Mouse (Mus musculus) fat pad, adult 2 months (tissue): ENCODE results near the gene Entpd2.
A peak's percentile ranks its signal among the peaks of the same experiment; 100 is the strongest.

Source experiments
- DNase-seq: peaks from one replicate; pipeline ENCODE4 v3.0.0-alpha.2; 2011; ENCODE audit warnings: low read depth, low spot score; ENCODE audit errors: extremely low read depth

Entpd2 gene

DNA sequence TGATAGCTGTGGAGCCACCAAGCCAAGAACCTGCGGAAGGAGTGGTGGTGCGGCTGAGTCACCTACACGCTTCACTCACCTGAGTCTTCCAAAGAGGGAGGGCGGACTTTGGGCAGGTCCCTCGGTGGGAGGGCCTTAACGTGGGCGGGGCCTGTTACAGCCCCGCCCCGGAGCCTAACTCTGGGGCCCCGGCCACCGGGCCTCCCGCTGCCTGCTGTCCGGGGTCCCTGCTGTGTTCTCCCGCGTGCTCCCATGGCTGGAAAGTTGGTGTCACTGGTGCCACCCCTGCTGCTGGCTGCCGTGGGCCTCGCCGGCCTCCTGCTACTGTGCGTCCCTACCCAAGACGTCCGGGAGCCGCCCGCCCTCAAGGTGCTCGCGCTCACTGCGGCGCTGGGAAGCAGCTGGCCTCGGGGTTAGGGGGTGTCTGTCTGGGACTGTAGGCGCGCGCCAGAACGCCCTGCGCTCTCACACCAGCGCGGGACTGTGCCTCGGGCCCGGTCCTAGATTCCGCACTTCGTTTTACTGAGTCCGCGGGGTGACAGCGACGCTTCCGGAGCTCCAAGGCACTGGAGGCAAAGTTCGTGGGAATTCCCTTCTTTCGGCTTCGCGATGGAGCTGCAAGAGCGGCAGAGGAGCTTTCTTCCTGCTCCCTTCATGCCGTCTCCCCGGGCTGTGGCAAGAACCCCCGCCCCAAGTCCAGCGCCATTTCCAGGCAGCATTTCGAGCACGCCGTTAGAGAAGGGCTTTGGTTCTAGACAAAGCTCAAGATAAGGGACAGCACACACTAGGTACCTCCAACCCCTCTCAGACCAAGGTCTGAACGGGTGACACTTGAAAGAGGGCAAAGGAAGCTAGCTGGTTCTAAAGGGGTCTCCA lies at the start of gene Entpd2:
Gene Entpd2 (plus strand): TSS at position 154 of the 876 bp plus-strand sequence.
- DNase-seq, result peak; percentile 31

DNA sequence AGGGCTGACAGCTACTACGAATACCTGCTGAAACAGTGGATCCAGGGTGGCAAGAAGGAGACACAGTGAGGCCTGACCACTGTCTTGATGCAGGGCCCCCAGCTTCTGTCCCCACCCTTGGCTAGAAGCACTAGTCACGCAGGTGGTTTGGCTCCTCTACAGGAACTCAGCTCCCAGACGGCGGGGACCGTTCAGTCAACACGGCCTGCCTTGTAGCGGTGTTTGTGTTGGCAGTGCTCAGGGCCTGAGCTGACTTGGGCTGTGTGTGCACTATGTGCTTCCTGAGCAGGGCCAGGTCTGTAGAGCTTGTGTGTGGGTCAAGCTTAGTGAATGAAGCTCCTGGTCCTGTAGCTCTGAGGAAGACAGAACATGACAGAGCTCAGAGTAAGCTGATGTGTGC lies 47.5 kb upstream of the Entpd2 start:
- DNase-seq, result no peak

DNA sequence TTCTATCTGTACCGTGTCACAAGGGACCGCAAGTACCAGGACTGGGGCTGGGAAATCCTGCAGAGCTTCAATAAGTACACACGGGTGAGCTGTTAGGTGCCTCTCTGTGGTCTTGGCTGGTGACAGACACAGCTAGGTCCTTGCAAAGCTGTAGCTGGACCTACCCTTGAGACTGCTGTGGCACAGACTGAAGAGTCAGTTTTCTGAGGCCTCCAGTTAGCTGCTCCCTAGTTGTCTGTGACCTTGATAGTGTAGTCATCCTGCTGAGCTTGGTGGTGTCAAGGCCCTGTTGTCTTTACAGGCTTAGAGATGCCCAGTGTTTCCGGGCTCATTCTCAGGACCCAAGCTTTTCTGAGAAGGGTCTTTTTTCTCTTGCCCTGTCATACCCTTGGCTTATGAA lies 46.2 kb upstream of the Entpd2 start:
- DNase-seq, result no peak

DNA sequence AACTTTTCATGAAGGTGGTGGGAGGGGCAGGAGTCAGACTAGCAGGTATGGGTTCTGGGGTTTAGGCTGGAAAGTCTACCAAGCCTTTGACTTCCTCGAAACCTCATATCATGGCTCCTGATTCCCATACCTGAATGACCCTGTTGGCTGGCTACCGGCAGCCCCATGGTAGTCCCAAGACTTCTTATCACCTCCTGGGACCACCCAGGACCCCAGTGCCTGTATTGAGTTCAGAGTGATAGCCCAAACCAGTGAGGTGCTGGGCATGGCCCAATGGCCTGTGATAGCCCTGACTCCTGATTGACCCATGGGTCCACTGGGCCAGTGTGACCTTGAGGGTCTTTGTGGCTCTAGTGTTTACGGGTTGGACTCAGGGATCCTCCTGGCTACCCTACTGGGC lies 45.0 kb upstream of the Entpd2 start:
- no peak for DNase-seq

DNA sequence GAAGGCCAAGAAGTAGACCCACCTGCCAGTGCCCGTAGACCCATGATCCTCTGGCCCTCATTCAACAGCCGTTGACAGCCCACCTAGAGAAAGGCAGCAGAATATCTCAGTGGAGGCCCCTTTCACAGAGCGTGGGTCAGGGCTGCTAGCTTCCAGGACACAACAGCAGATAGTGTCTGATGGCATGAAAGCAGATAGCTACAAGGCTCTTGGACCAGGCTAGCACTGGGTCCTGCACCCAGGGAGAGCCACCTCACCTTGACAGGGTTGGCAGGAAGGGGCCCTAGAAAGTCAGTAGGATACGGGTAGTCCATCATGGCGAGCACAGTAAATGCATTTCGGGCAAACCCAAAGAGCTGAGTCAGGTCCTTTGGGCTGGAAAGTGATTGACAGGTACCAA lies 41.5 kb upstream of the Entpd2 start:
- DNase-seq, result no peak

DNA sequence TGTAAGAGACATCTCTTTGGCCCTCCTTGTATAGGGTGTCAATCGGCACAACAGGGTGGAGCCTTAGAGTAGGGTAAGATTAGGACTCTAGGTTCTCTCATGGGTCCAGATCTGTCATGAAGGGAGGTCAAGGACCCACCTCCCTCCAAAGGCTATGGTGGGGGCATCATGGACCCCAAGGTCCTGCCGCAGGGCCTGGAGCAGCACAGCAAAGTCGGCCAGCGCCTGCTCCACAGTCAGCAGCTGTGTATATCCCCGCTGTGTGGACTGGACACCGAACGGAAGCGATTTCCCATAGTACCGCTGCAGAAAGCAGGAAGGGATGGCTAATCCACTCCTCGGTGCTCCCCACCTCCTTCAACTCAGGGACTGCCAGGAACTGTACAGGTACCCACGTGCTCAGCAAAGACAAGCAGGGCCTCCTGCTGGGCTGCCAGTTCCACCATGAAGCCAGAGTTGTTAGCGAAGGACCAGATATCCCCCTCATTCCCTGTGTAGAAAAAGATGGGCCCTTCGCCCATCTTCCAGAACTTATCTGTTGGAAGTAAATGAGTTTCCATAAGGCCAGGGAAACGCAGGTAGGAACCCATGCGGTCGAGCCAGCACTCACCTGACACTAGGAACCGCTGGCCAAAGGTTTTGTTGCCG lies 40.1 kb upstream of the Entpd2 start:
- DNase-seq, result no peak

DNA sequence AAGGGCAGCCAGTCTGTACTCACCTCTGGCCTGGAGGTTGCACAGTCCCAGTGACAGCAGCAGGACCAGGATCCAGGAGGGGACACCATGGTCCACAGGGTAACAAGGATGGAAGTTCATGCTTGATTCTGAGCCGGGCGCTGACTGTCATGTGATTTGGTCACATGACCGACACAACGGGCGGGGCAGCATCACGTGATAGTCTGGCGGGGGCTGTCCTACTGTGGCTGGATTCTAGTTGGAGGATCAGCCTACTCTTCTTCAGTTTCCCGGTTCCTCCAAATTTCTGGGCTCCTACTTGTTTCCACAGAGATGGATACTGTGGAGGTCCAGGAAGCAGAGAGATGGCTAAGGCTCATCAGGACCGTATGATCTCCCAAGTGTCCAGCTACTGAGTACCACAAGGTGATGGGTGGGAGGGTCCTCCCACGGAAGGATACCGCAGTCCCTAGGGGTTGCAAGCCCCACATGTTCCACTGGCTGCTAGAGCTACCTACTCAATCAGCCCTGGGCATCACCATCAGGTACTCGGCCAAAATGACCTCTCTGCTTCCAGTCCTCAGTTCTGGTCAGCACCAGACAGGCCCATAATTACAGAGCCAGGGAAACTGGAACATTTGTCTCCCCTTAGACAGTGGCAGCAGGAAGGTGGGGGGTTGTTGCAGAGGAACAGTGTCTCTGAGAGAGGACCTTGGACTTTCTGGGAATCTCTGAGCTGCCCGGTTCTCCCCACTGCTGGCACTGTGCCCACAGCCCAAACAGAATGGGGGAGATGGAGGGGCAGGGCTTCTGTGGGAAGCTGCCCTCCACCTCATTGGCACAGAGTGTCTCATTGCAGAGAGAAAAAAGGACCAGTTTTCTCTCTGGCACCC lies 39.2 kb upstream of the Entpd2 start, which contains the start of gene Dpp7:
Gene Dpp7 (minus strand): TSS at position 152 of the 872 bp plus-strand sequence.
- DNase-seq, result no peak

DNA sequence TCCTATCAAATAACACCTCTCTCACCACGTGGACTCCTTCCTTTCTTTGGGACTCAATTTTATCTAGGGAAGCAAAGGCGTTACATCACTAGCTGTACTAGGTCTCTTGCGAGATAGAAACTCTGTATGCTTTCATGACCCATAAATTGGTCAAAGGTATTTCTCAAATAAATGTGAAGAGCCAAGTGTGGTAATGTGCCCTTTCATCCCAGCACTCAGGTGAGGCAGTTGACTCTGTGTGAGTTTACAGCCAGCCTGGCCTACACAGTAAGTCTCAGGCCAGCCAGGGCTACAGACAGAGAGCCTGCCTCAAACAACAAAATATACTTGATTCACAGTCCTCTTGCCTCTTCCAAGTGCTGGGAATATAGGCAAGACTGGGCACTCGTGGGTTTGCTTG lies 35.8 kb upstream of the Entpd2 start:
- DNase-seq, result no peak

DNA sequence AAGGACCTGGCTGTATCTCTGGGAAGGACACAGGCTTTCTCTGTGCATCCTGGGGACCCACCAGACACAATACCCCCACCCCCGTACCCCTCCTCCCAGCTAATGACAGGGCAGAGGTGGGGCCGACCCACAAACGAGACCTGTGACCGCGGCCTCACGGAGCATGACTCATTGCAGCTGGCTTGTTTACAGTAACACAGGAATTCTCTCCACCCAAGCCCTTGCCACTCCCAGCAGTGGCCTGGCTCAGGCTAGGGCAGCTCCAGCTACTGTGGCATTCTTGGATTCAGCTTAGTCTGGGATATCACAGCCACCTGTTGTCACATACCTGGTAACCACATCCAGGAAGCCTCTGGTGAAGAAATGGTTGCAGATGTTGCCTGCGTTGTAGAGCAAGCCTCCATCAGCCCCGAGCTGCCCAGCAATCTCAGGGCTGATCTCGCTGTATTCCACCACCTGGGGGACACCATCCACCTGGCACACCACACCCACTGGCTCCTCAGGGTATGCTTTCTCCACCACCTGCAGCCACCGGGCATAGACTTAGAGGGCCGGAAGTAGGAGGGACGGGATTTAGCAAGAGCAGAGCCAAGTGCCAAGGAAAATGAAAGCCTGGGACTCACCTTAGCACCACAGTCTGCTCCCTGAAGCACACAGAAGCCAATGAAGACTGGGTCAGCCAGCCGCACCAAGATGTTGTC lies 32.0 kb upstream of the Entpd2 start:
- no peak for DNase-seq

DNA sequence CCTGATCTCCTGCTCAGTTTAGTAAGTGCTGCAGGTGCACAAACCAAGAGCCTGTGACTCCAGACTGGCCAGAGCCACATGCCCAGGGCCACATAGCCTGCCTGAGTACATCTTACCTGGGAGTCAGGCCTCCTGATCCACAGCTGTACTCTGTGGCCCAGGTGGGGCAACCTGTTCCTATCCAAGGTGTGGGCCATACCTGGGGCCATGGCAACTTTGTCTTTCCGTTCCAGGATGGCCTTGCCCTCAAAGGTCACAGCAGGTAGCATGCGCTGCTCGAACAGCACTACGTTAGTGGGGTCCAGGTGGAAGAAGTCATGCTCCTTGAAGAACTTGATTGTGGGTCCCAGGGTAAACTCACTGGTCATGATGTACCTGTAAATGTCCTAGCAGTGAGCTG lies 31.4 kb upstream of the Entpd2 start:
- no peak for DNase-seq

DNA sequence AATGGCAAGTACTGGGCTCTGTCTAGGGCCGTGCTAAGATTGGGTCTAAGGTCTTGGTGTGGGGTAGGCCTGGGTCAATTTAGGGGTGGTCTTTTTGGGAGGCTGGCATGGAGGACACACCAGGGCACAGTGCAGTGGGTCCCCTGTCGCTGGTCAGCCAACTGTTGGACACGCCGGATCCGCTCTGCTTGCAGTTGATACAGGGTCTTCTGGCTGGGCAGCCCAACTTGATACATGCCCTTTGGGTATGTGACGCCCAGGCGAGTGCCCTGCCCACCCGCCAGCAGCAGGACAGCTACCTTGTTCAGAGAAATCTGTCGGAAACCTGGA lies 30.9 kb upstream of the Entpd2 start:
- DNase-seq, result no peak

DNA sequence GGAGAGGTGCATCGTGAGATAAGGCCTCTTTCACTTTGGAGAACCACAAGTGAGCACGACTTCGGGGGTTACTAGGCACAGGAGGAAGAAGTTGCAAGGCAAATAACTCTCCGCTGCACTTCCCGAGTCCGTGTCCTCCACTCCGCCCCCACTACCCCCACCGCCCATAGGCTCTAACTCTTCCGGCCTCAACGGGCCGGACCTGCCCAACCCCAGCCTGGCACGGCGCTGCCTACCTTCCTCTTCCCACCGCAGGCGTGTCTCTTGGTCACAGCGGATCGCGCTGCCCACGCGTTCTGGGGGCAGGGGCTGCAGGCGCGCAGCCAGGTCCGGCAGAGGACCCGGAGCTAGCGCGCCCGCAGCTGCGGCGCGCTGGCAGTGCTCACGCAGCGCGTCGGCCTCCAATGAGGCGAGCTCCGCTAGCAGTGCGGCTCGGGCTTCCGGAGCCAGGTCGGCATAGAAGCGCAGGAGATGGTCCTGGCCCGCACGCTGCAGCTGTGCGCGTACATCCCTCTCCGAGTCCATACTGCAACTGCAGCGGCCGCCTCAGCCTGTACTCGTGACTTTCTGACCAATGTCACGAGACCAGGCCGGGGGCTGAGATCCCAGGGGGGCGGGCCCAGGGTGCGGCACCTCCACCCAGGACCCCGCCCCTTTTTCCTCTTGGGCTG lies 30.4 kb upstream of the Entpd2 start, which contains the start of gene Uap1l1:
Gene Uap1l1 (minus strand): TSS at position 592 of the 671 bp plus-strand sequence.
- DNase-seq, result no peak

DNA sequence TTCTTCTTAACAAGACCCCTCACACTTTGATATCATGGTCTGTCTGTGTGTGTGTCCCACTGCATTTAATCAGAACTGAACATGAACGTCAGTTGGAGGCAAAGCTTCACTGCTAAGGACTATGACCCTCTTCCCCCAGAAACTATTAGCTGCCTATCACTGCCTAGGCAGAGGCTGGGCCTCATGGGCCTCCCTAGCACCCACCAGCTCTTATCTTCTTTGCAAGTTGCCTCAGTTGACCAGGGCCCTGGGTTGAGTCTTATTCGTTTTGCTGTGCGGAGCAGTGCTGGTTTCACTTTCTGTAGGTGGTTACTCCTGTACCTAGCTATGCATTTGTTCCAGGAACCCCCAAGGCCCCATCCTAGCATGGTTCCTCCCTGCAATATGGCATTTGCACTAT lies 25.7 kb upstream of the Entpd2 start:
- DNase-seq, result no peak

DNA sequence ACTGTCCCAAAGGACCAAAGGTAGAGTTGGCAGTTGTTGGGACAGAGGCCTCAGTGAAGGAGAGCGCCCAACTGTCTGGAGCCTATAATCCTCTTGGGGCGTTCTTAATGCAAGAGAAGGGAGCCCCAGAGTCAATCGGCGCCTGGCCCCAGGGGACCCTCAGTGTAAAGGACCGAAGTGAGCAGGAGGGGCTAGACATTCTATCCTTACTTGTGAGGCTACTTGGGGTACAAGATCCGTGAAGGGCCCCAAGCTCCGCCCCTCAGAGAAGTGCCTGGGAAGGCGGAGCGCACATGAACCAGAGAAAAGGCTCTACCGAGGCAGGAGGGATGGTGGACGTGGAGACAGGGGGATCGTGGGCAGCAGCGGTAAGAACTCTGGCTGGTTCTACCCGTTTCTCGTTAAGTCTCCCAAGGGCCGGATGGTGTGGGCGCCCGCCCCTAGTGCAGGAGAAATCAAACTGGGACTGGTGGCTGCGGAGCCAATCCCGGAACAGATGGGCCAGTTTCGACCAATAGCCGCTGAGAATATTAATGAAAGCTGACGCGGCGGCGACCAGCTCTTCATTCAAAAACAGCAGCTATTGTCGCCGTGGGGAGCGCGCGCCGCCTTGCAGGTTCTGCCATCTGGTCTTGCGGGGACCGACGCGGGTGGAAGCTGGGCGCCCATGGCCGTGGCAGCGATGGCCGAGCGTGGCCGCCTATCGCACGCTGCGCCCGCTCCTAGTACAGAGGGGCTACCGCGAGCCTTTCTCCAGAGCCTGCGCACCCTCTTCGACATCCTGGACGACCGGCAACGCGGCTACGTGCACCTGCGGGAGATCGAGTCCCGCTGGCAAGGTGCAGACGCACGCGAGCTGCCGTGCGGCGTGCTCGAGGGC lies 23.7 kb upstream of the Entpd2 start, which contains the start of gene Sapcd2:
Gene Sapcd2 (plus strand): TSS at position 558 of the 880 bp plus-strand sequence.
- DNase-seq, result no peak

DNA sequence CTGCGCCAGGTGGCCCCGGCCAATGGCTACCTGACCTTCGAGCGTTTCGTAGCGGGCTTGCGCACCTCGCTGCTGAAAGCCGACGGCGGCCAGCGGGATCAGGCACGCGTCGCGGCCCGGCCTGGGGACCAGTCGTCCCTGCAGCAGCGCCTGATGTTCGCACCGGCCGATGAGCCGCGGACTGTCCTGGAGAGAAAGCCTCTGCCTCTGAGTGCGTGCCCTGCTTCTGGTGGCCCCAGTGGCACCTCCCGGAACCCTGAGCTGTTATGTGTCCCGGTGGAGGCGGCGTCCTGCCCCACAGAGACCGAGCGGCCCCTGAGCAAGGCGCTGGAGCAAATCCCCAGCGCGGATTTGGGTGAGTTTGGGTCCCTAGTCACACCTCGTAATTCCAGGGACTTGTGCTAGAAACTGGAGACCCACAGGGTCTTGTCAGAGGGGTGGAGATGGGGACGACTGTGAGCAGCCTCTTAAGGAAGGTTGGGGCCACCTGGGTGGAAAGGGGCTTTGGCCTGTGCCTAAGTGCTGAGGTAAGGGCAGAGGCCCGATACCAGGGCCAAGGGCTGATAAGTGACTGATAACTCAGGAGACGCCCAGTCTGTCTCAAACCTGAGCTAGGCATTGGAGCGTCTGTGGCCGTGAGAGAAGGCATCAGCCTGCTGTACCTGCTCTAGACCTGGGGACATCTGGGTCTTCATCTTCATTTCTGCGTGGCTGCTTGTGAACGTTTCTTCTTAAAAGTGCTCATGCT lies 22.9 kb upstream of the Entpd2 start:
- DNase-seq, result no peak

DNA sequence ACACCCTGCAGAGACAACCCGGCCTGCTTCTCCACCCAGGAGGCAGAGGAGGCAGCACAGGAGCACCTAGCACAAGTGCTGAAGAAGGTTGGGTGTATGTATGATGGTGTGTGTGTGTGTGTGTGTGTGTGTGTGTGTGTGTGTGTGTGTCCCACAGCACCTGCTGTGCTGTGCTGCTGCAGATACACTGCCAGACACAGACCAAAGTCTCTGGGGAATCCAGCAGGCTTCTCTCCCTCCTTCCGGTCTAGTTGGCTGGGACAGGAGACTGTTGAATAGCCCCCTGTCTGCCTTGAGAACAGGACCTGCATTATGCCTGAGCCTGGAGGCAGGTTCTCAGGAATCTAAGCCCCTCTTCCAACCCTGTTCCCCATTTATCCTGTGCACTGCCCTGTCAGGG lies 22.2 kb upstream of the Entpd2 start:
- no peak for DNase-seq

DNA sequence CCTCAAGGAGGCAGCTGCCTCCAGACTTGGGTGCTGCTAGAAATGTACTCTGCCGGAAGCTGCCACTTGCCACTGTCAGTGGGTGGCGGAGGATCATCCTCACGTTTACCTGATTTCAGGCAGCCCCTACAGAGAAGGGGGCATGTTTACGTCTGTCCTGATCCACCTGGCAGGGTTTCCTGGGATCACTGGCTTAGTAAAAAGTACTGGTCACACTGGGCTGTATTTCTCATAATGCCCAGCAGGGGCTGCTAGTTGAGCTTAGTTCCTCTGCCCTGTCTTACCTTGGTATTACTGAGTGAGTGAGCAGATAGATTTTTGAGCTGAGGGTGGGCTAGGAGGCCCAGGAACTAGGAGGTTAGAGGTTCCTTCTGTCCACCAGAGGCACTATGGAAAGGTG lies 19.1 kb upstream of the Entpd2 start:
- no peak for DNase-seq

DNA sequence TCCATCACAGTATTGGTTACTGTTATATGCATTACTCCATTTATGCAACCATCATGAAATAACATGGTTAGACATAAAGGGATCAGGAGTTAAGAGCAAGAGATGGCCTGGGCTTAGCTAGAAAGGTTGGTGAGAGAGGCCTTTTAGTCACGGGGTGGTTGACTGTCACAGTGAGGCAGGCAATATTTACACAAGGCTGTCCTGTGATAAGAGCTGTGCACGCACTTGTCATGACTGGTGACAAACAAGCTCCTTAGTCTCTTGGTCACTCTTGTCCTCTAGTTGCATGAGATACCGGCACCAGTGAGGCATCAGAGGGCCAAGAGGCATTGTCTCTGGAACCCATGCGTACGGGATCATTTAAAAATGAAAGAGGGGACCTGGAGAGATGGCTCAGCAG lies 11.2 kb upstream of the Entpd2 start:
- no peak for DNase-seq

DNA sequence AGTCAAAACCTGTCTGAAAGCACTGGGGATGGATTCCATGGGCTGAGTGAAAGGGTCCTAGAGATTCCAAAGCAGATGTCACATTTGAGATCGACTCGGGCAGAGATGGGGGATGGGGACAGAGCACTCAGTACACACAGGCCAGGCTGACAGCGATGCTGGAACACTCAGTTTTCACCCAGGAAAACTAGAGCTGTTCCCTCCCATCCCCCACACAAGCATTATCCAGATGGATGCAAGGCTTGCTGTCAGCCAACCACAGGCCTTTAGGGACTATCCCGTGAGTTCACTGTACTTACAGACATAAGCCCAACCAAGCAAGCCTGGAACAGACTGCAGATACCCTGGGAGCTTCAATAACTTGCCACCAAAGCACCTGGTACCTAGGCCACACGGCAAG lies 4.4 kb upstream of the Entpd2 start:
- DNase-seq, result no peak
